Mouse (Mus musculus) c-Kit-negative CD71-positive TER-119-positive erythroid progenitor cells, embryonic 14.5 days (primary cell): Measurements from ENCODE around the gene Klhl21.

Experiments used
- DNase-seq: peaks from one replicate; pipeline ENCODE4 v3.0.0-alpha.2; 2013; ENCODE audit warnings: low read depth, low spot score

Gene Klhl21

DNA sequence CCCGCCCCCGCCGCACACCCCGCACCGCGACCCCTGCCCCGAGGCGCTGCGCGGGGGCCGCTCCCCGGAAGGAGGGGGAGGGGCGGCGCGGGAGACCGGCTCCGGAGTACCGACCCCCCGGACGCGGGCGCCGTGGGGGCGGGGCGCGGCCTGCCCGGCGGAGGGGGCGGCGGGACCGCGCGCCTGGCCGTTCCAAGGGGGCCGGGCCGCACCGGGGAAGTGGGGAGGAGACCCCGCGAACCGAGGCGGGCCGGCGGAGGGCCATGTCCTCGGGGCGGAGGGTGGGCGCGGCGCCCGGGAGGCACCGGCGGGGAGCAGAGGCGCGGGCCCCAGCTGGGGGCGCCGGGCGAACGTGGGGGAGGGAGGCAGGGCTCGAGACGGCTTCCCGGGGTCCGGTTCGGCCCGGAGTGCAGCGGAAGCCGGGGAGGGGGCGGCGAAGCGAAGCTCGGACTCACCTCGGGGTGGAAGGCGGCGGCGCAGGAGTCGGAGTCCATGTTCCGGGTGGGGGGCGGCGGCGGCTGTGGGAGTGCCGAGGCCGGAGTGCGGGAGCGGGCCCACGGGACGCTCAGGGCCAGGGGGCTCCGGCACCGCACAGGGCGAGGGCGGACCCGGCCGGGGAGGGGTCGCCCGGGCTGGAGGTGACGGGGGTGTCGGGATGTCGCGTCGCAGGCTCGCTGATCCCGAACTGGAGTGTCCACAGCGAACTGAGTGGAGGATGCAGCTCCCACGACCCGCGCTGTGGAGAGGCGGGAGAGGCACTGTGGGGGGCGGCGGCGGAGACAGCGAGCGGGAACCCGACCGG is 13.0 kb upstream of the Klhl21 start:
- no peak for DNase-seq

DNA sequence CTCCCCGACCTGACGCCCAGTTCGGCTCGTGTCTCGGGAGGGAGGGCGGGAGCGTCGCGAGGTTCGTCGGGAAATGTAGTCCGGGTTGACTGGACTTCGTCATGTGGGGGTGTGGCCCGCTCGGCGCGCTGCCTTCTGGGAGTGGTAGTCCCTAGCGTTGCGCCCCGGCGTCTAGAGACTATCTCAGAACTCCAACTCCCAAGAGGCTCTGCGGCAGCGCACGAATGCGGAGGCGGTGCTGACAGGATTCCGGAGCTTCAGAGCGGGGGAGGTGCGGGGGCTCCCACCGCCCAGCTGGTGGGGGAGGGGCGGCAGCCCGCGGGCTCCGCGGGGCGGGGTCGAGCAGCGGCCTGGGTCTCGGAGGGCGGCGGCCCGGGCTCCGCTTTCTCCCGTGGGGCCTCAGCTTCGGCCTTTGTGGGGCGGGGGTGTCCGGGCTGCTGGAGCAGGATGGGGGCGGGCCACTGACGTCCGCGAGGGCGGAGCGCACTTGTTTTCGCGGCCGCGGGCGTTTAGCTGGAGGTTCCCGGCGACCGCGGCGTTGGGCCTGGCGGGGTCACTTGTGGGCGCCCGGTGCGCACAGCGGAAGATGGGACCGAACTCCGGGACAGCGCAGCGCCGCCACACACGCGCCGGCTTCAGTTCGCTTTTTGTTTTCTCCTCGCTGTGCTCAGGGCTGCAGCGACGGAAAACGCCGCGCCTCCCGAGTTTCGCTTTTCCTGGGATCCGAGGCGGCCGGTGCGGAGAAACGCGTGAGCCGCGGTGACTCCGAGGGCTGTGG is 12.2 kb upstream of the Klhl21 start, which contains the start of gene Phf13:
Gene Phf13, minus strand, starts transcription at position 86 of the 778 bp plus-strand sequence.
- DNase-seq = peak; percentile 97

DNA sequence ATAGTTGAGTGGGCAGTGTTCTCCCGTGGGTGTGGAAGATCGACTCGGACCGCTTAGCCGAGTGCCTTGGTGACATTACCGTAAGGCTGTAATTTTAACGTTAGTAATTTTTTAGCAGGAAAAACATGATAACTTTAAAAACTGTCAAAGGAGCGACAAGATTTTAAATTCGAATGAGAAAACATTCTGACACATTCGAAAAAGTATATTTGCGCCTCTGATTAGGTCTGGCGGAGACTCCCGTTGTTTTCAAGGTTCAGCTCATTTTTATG is 11.7 kb upstream of the Klhl21 start:
- peak; percentile 40 for DNase-seq

DNA sequence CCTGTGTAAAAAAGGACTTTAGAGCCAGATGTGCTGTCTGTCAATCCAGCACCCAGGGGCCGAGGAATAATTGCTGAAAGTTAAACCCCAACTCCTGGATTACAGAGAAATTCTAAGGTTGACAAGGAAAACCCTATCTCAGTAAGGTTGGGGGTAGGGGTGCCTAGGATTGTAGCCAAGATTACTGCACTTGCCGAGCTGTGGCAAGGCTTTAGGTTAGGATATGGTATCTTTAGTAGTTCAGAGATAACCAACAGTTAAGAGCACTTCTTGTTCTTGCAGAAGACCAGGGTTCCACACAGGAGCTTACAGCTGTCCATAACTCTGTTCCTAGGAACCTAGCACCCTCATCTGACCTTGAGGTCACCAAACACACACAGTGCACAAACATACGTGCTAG is 10.9 kb upstream of the Klhl21 start:
- no peak for DNase-seq

DNA sequence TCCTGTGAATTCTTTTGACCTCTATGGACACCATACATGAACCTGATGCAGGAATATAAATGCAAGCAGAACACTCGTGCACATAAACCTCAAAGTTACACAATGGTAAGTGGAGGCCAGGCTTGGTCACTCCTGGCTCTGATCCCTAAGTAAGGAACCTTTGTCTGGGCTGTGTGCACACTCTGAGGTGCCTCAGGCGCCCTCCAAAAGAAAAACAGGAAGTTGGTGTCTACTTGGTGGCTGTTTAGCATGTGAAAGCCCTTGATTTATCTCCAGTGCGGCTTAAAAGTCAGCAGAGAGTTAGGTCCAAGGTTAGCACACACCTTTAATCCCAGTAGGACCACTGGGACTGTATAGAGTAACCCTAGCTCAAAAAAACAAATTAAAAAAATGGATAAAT is 9.1 kb upstream of the Klhl21 start:
- no peak for DNase-seq

DNA sequence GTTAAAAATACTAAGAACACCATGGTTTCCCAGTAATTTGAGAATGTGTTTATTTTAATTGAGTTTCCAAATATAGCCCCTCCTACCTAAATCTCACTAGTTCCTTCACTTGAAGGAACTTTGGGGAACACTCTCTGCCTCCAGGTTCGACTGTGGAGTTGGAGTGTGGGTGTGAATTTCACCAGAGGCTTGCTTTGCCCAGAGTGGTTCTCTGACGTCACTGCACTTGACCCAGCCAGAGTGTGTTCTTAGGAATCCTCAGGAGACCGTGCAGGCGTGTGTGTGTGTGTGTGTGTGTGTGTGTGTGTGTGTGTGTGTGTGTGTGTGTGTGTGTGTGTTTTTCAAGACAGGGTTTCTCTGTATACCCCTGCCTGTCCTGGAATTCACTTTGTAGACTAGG is 7.7 kb upstream of the Klhl21 start:
- DNase-seq = no peak

DNA sequence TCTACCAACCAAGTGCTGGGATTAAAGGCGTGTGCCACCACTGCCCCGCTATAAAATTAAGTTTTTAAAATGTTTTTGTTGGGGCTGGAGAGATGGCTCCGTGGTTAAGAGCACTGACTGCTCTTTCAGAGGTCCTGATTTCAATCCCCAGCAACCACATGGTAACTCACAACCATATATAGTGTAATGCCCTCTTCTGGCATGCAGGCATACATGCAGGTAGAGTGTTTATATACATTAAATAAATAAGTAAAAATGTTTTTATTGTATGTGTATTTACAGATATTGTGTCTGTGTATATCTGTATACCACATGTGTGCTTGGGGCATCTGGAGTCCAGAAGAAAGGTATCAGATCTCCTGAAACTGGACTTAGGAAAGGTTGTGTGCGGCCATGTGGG is 7.3 kb upstream of the Klhl21 start:
- DNase-seq = no peak

DNA sequence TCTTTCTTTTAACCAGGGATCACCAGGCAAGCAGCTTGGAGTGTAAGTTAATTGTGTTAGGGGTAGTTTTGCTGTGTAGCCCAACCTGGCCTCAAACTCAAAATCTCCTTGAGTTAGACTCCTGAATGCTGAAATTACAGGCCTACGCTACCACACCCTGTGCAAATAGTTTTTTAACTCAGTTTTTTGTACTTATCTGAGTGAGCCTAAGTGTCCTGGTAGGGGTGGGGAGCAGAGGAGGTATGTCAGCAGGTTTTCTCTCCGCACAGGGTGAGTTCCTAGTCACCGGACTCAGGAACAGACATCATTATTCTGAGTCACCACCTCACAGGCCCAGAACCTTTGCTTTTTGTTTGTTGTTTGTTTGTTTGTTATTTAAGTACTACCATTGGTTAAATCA is 6.5 kb upstream of the Klhl21 start:
- DNase-seq = no peak

DNA sequence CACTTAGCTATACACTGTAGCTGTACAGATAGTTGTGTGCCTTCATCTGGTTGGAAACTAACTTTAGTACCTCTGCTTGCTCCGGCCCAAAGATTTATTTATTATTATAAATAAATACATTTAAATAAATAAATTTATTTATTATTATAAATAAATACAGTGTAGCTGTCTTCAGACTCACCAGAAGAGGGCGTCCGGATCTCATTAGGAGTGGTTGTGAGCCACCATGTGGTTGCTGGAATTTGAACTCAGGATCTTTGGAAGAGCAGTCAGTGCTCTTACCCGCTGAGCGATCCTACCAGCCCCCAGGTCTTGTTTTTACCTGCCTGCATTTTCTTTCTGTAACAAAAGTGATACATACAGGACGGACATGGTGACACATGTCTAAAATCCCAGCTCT is 2.5 kb upstream of the Klhl21 start:
- no peak for DNase-seq

DNA sequence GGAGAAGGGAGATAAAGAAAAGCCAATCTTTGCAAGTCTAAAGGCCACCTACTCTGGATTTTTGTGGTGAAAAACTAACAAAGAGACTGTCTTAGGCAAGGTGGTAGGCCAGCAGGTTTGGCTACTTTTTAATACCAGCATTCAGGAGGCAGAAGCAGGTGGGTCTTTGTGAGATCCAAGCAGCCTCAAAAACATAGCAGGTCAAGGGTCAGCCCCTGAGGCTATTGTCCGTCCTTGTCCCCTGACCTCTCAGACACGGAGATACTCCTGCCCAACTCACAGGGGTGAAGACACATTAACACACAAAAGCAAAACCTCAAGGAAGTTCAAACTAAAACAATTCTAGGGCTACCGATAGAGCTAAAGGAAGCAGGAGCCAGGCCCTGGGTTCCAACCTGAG is 1.8 kb upstream of the Klhl21 start:
- no peak for DNase-seq

DNA sequence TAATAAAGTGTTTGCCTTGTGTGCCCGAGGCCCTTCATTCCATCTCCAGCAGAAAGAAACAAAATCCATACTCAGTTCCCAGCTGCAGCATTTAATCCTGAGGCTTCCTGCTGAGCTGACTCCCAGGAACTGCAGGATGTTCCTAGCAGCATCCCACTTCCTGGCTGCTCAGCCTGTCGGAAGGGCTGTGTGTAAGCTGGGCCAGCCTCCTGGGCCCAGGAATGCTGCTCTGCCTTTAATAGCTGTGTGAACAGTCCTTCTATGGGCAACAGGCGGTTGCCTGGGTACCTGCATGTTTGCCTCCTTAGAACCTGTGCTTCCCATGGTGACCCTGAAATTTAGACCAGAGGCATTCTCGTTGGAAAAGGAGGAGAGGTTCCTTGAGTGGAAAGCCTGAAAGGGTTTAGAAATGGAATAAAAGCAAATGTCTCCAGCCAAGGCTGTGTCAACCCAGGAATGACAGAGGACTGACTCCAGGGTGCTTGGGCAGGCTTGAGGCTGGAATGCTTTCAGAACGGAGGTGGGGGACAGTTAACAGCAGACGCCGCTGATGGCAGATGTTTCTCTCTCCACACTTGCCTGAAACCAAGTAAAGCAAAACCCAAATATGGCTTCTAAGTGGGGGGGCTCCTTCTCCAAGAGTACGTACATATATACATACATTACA is 989 bp upstream of the Klhl21 start:
- no peak for DNase-seq

DNA sequence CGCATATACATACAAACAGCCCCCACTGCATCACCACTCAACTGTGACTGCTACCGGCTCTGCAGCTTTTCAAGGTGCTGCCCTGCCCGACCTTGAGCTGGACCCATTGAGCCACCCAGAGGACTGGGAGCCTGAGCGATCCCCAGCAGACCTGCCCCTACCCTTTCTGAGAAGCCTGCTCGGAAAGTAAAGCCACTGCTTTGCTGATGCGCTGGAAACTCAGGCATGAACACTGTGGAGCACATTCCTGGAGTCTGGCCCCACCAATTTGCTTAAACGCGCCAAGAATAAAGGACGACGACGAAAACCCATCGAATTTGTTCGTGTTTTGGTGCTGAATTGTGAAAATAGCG is 479 bp upstream of the Klhl21 start:
- no peak for DNase-seq

DNA sequence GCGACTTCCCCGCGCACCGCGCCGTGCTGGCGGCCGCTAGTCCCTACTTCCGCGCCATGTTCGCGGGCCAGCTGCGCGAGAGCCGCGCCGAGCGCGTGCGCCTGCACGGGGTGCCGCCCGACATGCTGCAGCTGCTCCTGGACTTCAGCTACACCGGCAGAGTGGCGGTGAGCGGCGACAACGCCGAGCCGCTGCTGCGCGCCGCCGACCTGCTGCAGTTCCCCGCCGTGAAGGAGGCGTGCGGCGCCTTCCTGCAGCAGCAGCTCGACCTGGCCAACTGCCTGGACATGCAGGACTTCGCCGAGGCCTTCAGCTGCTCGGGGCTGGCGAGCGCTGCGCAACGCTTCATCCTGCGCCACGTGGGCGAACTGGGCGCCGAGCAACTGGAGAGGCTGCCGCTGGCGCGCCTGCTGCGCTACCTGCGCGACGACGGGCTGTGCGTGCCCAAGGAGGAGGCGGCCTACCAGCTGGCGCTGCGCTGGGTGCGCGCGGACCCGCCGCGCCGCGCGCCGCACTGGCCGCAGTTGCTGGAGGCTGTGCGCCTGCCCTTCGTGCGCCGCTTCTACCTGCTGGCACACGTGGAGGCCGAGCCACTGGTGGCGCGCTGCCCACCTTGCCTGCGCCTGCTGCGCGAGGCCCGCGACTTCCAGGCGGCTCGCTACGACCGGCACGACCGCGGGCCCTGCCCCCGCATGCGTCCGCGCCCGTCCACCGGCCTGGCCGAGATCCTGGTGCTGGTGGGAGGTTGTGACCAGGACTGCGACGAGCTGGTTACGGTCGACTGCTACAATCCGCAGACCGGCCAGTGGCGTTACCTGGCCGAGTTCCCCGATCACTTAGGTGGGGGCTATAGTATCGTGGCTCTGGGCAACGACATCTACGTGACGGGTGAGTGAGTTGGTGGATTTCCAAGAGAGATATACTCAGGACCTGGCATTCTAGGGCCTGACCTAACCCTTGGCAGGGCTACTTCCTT is 761 bp downstream of the Klhl21 start:
- no peak for DNase-seq

DNA sequence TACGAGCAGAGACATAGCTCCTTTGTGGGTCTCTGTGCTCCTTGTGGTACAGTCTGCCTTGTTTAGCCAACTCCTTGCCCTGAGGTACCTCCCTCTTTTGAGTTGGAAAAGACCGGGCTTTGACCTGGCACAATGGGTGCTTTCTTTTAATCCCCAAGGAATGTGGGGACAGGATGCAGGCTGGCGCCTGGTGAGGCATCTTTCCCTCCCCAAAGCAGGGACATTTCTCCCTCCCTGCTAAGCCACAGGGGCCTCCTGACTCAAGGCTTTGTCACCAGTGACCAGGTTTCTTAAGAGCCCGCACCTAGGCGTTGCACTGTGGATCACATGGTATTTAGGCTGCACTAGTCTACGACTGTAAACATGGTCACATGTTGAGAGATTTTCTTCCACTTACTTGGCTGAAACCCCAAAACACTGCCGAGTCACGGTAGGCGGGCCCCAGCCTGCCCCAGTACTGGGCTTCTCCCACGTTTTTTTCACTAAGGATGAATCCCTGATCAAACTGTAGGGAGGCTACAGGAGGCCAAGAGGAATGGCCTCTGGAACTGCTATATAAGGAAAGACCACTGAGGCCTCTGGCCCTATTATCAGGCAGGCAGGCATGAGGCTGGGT is 1.6 kb downstream of the Klhl21 start:
- DNase-seq = peak; percentile 68

DNA sequence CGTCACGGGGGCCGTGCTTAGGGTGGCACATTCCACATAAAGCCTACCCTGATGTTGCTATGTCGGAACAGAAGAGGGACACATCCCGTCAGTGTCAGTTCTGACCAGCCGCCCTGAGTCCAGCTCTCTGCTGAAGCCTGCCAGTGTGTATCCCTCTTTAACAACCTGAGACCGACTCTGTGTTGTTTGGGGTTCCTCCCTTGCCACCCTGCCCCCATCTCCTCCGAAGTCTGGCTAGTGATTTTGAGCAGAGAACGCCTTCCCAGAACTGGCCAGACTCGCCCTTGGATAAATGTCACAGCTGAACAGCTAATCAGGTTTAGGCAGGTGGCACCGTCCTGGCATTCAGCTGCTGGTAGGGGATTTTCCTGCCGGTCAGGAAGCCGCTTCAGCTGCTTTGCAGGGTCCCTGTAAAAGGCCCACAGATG is 2.1 kb downstream of the Klhl21 start:
- DNase-seq = peak; percentile 52

DNA sequence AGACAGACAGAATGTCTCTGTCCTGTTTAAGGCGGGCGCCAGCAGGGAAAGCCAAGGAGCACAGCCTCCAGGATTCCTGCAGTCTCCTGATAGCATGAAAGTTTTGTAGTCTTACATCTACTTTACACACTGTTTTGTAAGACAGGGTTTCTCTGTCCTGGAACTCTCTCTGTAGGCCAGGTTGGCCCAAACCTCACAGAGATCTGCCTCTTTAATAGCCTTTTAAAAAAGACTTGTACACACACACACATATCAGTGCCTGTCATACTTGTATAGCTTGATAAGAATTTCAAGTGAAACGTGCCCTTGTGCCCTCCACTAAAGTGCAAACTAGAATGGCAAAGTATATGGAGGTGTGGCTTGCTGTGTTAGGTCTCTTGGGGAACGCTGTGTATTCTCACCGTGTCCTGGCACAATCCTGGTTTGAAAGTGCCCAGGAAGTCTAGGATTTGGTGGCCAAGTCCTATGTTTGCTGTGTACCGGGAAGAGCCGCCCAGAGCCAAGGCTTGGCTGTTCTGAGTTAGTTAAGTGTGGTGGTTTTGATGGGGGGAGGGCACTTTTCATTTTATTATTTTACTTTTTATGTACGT is 2.7 kb downstream of the Klhl21 start:
- DNase-seq = no peak

DNA sequence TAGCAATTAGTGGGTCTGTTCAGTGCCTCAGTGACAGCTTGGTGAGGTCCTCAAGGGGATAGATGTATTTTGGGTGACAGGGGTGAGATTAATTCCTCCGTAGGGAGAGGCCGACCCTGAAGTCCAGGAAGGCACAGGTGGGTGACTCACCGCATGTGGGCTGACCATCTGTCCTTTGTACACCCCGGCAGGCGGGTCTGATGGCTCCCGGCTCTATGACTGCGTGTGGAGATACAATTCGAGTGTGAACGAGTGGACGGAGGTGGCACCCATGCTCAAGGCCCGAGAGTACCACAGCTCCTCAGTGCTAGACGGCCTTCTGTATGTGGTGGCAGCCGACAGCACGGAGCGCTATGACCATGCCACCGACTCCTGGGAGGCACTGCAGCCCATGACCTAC is 3.5 kb downstream of the Klhl21 start:
- no peak for DNase-seq

DNA sequence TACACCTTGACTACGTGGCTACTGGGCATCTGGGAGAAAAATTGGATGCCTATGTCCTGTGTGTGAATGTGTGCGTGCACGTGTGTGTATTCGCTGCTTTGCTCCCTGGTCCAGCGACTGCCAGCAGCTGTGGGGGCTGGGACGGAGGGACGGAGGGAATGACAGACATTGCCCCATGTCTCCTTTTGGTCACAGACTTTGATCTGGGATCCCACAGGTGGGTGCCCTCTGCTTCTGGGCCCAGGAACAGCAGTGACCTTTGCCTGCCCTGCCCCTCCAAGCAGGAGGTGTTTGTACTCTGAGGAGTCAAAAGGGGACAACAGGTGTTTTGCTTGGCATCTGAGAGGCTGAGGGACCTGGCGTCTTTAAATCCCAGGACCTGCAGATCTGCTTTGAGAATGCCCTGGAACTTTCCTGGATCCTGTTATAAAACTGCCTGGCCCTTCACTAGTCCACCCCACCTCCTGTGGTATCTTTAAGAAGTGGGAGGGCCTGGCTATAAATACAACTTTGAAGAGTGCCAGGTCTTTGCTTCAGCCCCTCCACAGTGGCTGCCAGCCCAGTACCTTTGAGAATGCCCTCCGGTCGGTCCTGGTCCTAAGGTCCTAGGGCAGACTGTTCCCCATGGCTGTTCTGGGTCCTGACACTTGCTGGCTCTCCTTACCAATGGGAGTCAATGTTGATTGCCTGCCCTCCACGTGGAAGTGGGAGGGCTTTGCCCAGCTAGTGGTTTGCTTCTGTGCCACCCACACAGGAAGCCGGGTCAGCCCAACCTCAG is 4.6 kb downstream of the Klhl21 start:
- no peak for DNase-seq

DNA sequence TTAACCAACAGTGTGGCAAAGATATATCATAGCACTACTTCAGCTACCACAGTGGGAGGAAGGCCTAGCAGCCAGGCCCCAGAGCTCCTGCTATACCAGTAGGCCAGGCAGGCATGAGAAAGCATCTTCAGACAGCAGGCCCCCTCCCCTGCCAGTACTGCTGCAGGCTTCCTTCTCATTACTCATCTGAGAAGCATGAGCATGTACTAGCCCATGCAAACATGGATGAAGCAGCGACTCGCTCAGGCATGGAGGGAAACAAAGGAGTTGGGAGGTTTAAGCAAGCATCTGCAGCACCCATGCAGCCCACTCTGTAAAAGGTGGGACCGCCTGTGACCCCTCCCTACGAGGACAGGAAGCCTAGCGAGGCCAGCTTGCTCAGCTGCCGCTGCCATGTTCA is 10.5 kb downstream of the Klhl21 start:
- DNase-seq = no peak

DNA sequence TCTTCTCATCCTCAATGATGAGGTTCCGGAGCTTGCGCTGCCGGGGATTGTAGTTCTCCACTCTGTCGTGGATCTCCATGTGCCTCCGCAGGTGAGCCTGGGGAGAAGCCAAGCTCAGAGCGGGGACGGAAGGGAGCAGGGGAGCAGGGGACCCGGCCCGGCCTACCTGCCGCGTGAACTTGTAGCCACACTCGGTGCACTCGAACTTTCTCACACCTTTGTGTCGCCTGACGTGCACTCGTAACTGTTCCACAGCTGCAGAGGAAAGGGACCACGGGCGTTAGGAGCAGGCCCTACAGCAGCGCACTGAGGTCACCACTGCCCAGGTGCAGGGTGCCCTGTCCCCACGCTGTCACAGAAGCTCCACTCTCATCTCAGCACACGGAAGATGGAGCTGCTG is 11.4 kb downstream of the Klhl21 start:
- no peak for DNase-seq
